Mouse (Mus musculus) right cerebral cortex, postnatal 36 days (tissue): ENCODE measurements around the gene Cbfa2t3.

Experiments used
- DNase-seq, 2 experiments: peaks; one replicate each; pipeline ENCODE4 v3.0.0; 2022; ENCODE audit warnings: low spot score in 2 of 2, mixed read lengths in 1 of 2

Cbfa2t3 gene

DNA sequence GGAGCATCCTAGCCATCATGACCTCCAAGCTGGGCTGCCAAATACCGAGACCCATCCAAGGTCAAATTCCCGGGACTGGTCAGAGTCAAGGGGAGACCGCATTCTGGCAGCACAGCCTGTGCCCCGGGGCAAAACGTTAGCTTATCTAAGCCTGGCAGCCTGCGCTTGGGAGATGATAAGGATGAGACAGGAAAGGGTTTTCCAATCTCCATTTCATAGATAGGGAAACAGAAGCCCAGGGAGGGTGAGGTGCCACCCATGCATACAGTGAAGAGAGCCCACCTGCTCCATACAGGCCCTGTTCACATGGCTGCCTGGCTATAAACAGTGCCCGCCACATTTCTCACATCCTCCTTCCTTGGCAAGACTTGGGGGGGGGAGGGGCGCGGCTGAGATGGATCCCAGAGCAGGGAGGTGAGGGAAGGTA lies 32.6 kb downstream of the Cbfa2t3 start:
- no peak for DNase-seq

- no peak for DNase-seq
These were observed 33.1 kb downstream of the Cbfa2t3 start for GRCm38 (mm10) chr8:122665667-122666316.

- DNase-seq: no peak
These were observed 33.7 kb downstream of the Cbfa2t3 start for GRCm38 (mm10) chr8:122665221-122665620.

GRCm38 (mm10) chr8:122663670-122664069 lies 35.2 kb downstream of the Cbfa2t3 start:
- DNase-seq: no peak

DNA sequence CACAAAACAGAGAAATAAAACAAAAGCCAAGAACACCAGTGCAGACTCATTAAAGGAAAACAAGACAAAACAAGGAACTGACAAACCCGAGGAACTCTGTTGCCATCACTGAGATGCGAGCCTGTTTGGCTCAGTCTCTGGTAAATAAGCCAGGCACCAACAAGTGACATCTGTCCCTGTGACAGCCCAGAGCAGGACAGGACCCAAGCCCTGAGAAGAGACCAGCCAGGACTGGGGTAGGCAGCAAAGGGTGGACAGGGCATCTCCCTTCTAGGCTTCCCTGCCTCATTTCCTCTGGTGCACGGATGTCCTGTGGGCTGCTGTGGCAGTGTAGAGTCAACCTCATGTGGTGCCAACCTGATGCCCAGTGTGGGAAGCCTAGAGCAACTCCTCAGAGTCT lies 35.8 kb downstream of the Cbfa2t3 start:
- DNase-seq: no peak

DNA sequence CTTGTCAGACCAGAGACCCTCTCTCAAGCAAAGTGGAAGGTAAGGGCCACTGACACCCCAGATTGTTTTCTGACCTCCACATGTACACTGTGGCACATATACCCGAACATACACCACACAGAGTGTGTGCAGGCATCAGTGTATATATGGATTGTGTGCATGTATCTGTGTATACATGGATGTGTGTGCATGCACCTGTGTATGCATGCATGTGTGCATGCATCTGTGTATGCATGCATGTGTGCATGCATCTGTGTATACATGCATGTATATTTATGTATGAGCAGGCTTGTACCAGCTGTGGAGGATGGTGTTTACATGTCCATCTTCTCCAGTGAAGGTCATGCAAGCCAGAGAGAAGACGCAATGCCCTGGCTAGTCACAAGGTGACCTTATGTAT lies 37.0 kb downstream of the Cbfa2t3 start:
- no peak for DNase-seq

- DNase-seq: peak in 1 of 2 experiments; percentile 47
These were observed 37.8 kb downstream of the Cbfa2t3 start for GRCm38 (mm10) chr8:122661138-122661537.

DNA sequence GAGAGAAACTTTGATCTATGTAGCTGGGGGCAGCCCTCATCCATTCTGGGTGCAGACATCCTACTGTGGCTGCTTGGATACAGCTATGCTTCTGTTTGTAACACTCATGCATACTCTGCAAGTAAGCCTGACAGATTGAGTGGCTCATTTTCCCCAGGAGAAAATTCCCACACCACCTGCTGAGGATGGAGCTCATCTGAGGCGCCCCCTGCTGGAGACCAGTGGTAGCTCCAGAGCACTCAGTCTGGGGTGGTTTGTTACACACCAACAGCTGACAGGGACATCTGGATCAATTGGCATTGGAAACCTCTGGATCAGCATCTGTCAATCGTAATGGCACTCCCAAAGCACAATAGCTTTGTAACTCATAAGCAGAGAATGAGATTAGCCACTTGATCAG lies 38.9 kb downstream of the Cbfa2t3 start:
- no peak for DNase-seq

GRCm38 (mm10) chr8:122658807-122659160 lies 40.1 kb downstream of the Cbfa2t3 start:
- no peak for DNase-seq

GRCm38 (mm10) chr8:122658149-122658806 lies 40.6 kb downstream of the Cbfa2t3 start:
- no peak for DNase-seq

GRCm38 (mm10) chr8:122656056-122656999 lies 42.6 kb downstream of the Cbfa2t3 start:
- no peak for DNase-seq

DNA sequence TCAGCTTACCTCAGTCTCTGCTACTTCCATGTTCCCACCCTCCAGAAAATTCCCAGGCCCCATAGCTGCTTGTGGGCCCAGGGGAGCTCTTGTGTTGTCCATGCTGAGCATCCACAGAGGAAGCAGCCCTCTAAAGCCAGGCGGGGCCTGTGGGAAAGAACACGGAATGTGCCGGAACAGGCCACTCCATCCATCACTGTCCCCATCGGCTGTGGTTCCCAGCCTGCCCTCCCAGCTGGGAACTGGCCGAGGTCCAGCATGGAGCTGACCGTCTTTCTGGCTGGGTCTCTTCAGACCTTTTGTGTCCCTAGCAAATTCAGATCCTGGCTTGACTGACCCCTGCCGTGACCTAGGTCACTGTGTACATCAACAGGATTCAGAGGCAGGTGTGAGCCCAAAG lies 44.1 kb downstream of the Cbfa2t3 start:
- no peak for DNase-seq

DNA sequence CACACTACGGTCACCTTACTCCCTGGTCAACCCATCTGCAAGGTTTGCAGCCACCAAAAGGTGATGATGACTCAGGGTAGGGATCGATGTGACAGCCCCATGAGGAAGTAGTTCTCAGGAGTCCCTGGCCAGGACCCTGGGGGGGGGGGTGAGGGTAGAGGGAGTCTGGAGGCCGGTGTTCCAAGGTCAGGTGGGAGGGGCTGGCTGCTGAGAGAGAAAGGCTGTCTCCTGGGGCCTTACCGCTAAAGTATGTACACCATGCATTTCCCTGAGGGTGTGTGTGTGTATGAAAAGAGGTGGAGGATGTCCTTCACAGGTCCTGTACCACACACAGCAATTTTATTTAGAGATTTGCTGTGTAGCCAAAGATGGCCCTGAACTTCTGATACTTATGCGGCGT lies 46.3 kb downstream of the Cbfa2t3 start:
- no peak for DNase-seq

DNA sequence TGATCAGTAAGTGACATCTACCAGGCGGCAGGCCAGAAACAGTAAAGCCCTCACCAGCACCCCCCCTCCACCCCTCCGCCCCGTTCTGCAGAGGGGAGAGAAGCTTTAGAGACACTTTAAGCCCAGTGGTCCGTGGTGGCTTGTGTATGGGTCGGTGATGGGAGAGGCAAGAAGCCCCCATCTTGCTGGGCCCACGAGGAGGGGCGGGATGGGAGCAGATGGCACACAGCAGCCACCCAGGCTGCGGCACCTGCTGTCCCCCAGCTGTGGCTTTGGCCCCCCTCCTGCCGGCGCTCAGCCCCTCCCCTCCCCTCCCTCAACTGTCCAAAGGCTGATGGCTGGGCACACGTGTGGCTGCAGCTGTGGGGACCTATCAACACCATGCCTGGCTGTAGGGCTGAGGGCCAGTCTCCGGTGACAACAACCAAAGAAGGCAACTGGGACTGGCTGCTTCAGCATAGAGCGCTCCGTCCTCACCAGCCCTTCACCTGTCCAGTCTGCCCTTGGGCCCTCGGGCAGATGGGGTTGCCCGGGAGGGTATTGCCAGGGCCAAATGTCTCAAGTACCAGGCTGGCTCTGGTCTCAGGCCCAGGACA lies 47.5 kb downstream of the Cbfa2t3 start:
- no peak for DNase-seq

DNA sequence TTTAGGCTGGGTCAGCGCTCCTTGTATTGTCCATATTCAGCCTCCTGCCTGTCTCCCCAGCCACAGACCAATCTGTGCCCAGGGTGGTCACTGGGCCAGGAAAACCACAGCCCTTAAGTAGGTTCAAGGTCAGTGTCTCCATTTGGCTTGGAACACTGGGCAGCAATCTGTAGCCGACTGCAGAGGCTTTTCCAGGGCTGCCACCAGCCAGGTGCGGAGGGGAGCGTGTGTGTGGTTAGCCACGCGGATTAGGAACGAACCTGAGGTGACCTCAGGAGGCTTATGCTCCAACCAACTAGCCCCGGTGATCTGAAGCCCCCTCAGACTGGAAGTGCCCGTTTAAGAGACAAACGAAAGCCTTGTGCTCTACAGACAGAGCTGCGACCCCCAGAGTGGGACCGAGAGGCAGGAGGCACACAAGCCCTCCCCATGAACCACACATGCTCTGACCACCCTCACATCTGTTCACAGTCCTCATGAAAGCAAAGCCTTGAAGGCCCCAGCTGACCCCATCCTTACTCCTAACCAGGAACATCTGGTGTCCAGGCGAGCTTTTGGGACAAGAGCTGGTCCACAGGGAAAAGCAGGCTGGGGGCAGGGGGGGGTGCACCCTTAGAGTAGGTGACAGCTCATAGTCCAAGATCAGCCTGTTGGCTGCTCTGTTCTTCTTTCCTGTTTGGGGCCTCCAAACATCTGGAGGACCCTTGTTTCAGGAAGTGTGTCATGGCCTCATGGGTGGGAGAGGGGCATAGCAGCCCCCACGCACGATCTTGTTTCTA lies 50.5 kb downstream of the Cbfa2t3 start:
- no peak for DNase-seq

- DNase-seq: no peak
These were observed 52.6 kb downstream of the Cbfa2t3 start for GRCm38 (mm10) chr8:122646337-122646736.

GRCm38 (mm10) chr8:122644175-122644954 lies 54.5 kb downstream of the Cbfa2t3 start:
- DNase-seq: no peak

DNA sequence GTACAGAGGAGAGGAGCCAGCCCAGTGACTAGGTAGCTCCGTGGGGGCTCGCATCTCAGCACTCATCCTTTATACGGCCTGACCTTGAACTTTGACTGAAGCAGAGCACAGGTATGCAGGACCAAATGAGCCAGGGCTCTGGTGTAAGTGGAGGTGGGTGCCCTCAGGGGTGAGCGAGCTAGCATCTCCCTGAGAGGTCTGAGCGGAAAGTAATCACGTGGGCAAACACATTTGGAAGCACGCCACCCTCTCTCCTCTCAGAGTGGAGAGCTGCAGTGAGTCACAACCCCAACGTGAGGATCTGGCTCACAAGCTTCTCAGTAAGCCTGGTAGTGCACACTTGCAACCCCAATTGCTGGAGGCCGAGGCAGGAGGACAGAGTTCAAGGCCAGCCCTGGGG lies 56.8 kb downstream of the Cbfa2t3 start:
- DNase-seq: peak; percentile 48 to 65

GRCm38 (mm10) chr8:122641406-122641805 lies 57.5 kb downstream of the Cbfa2t3 start:
- peak; percentile 77 to 81 for DNase-seq

DNA sequence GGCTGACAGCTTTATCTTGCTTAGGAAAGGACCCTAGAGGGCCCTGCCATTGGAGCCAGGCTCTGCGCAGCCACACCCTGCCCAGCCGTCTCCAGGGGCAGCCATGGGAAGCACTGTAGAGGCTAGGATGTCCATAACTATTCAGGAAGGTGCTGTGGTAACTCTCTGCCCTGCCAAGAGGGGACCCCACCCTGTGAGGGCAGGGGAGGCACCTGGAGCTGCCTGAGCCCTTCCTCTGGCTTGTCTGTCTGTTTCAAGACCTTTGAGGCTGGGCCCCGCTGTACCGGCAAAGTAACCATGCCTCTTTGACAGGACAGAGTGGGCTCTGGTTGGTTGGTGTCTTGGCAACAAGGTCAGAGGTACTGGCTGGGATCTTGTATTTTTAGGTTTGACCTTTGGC lies 58.1 kb downstream of the Cbfa2t3 start:
- no peak for DNase-seq
